Mouse (Mus musculus) neural tube, embryonic 10.5 days (tissue): ENCODE measurements around the gene Cd3e.

Source experiments
- DNase-seq: peaks from one replicate; pipeline ENCODE4 v3.0.0-alpha.2; 2017; ENCODE audit warnings: low spot score; ENCODE audit errors: extremely low spot score

The Cd3e gene

DNA sequence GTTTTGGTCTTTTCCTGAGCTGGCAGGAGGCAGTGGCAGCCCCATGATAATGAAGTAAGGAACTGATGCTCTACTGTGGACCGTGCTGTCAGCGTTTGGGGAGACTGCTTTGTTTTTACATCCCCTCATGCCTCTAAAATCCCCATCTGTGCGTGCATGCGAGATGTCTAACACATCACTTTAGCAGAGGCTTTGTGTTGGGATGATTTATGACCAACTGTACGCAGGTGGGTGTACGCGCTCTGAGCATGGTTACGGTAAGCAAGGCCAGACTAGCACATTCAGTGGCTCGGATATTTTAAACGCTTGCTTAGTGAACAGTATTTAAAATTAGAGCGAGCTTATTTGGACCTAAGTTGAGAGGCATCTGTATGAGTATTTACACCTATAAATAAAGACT is 8.6 kb upstream of the Cd3e start:
- DNase-seq = no peak

DNA sequence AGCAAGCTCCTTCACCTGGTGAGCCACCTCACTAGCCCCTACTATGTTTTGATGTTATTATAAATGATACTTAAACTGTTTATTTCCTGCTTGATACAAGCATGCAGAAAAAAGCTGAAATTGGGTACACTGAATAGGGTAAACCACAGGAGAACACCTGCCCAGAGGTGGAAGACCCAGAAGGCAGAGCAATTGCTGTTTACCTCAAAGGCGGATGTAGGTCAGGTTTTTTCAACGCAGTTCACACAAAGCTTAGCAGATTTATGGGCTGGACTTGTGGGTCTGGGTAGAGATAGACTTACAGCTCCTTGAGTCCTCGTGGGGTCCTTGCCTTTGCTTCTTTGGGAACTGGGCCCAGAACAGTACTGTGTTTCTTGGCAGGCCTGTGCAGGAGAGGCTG is 6.4 kb upstream of the Cd3e start:
- DNase-seq = no peak

DNA sequence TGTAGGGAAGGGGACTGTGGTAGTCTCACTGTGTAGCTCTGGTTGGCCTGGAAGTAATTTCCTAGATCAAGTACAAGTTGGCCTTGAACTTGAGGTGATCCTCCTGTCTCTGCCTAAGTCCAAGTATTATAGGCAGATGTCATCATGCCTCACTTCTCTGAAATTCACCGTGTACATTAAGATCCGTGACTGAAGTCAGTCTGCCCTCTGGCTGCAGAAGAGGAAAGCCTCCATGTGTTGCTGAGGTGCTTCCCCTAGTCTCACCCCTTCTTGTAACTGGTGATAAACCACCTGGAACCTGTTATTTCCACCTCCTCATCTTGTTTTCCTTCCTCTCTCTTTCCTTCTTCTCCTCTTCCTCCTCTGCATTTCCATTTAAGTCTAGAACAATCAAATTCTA is 5.5 kb upstream of the Cd3e start:
- no peak for DNase-seq

DNA sequence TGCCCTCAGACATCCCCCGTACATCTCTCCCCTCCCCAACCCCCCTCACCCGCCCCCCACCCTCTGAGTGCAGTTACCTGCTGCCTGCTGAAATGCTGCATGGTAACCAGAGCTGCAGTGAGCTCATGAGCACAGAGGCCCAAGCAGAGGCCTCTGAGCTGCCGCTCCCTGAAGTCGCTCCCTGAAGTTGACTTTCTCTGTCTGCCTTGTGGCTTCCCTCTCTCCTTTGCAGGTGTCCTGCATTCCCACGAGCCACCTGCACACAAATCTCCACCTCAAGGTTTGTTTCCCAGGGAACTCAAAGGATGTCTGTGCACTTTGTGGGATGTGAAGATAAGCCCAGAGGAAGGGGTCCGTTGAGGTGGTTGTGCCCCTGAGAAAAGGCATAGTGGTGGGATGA is 1.9 kb upstream of the Cd3e start:
- no peak for DNase-seq

DNA sequence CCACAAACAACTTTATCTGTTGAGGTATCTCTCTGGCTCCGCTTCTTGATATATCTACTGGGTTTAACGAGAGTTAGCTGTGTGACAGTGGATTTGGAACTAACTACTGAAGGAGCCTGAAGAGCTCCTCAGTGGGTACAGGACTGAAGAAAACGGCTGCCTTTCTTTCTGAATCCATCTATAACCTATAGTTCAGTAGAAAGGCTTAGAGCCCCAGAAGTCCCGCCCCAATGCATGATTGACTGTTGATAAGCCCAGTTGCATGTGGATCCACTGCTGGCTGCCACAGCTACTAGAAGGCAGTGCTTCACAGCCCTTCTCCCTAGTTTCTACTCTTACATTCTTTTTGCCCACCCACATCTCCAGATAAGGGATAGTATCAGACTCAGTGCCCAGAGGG is 1.0 kb upstream of the Cd3e start:
- DNase-seq = no peak

DNA sequence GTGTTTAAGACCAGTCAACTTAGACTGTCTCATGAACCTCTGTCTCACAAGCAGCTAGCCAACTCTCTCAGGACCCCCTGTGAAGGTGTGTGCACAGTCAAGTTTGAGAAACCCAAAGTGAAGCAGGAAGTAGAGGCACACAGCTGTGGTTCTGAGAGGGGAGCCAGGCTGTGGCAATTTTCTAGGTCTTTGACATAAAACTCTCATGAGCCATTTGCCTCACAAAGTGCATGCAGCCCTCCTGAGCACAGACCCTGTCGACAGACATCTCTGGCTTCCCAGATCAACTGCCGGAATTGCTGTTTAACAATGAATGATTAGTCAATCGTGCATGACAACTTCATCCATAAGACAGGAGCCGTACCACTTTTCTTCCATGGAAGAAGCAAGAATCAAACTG is 1.1 kb downstream of the Cd3e start:
- no peak for DNase-seq

DNA sequence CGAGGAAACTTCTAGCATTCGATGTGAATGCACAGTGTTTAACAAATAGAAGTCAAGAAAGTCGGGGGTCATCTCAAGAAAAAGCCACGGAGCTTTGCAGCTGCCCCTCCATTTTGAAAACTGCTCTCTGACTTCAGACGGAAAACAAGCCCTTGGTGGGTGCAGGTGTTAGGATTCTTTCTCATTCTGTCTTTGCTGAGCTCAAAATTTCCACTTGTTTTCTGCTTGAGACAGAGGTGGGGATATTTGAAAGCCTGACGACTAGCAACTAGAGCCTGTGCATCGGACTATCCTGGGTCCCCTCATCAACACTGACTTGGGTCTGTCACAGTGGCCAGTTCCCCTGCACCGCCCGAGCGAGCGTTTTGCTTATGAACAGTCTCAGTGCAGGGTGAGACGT is 2.0 kb downstream of the Cd3e start:
- no peak for DNase-seq

DNA sequence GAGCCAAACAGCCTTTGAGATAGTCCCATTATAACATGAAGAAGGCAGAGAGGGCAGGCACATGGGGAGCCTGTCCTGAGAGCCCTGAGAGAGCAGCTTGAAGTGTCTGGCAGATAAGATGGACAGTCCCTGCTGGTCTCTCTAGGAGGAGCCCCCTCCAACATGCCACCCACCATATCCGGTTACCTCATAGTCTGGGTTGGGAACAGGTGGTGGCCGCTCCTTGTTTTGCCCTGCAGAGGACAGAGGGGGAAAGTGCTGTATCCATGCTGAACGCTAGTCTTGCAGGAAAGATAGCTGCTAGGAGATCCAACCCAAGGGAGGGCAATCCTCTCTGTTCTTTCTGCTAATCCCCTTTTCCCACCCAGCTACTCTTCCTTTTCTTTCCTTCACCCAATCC is 9.2 kb downstream of the Cd3e start:
- no peak for DNase-seq

DNA sequence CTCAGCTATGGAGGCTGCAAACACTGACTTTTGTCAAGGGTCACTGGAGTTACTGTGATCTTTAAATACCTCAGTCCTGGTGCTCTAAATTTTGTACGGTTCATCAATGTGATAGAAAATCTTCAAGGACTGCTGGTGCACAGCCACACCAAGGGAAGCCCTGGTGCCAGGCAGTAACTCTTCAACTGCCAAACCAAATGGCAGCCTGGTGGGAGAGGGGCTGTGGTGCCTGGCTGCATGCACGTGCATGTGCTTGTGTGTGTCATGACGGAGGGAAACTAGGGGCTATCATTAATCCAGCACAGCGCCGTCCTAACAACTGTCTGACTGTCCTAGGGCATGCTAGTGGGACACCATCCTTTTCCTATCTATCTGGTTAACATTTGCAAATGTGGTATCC is 9.7 kb downstream of the Cd3e start:
- DNase-seq = no peak

DNA sequence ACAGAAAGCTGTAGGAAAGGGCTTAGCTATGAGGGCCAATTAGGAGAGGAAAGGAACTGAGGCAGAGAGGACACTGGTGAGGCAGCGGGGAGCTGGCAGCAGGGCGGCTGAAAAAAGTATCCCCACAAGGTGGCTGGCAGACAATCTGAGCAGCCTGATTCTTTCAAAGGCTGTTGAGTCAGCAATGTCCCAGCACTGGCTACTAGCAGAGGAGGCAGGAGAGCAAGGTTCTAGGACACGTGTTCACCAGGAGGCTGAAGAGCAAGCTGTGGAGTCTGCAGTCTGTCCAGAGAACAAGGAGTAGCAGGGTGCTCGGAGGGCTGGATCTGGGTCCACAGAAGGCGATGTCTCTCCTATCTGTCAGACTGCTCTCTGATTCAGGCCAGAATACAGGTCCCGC is 10.3 kb downstream of the Cd3e start:
- DNase-seq = no peak

DNA sequence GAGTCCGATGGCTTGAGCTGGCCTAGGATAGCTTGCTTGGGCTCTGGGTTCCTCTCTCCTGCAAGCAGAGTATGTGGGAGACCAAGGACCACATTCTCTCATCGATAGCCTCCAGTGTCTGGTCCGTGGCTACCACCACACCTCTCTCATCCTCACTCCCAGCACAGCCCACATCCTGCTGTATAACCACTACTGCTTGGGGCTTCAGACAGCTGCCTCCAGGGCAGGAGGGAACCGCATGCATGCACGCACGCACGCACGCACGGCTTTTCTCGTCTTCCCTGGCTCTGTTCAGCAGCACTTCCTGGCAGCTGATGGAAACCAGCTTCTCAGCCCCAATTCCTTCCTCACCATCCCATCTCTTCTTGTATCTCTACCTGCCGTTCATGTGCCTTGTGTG is 11.3 kb downstream of the Cd3e start:
- no peak for DNase-seq

DNA sequence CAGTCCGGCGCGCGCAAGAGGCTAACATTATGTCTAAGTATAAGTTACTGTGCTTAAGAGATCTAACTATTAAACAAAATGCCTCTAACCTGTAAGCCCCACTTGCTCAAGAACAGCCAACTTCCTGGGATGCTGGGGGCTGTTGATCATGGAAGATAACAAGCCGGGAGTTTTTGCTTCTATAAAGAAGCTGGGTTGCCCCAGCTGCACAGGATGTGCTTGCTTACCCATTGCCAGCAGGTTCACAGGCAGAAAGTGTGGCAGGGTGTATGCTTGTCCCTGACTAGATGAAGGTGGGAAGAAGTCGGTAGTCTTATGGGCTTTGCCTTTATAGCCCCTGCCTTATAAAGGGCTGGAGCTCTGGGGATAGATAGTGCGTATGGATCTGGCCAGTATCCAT is 12.8 kb downstream of the Cd3e start:
- DNase-seq = no peak

DNA sequence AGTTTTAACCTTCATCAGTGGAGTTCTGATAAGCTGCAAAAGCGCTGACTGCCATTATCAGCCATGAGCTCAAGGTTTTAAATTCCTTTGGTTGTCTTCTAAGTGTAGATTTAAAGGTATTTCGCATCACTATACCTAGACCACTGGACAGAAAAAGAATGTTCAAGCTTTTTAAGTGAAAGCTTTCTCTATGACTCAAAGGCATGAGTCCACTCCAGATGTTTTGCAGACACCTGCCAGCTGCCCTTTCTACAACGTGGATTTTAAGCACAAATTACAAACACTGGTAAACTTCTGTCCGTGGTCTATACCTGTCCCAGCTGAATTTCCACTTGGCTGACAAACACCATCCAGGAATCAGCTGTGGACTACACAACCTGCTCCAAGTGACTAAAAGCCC is 14.5 kb downstream of the Cd3e start:
- no peak for DNase-seq

DNA sequence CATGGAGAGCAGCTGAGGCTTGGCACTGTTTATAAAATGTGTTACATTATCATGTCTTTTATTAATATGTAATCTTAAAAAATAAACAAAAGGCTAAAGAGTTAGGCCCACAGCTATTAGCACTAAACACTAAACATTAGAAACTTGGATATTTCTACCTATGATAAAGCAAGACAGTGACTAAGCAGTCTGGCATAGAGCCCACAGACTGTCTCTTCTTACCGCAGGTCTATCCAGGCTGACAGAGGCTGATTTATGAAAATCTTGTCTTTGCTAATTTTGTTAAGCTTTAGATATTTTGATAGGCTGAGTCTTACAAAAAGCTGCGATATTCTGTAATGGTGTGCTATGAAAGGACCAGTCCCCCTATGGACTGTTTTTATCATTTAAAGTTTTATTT is 16.2 kb downstream of the Cd3e start:
- DNase-seq = no peak

DNA sequence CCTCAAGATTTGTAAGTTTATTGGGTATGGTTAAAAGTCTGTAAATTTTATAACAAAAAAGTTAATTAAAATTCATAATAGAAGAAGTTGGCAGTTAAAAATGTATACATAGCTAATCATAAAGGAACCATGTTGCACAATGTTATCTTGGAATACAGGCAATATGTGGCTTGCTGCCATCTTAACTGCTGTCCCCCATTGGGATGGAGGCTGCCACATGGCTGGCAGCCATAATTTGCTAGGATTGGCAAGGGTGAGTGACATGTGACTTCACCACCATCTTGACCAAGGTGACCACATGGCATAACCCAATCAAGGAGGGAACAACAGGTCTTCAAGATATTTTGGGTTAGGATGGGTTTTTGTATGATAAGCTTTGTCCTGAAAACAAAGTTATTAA is 17.2 kb downstream of the Cd3e start:
- no peak for DNase-seq

DNA sequence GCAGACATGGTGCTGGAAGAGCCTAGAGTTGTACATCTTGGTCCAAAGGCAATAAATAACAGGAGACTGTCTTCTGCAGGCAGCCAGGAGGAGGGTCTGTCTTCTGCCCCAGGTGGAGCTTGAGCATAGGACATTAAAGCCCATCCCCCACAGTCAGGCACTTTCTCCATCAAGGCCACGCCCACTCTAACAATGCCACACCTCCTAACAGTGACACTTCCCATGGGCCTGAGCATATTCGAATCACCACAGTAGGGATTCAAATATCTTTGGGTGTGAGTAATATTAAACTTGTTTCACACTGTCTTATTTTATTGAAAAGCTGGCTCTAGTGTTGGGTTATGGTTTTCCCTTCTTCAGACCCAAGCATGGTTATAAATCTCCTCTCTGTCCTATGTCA is 17.6 kb downstream of the Cd3e start:
- DNase-seq = no peak

DNA sequence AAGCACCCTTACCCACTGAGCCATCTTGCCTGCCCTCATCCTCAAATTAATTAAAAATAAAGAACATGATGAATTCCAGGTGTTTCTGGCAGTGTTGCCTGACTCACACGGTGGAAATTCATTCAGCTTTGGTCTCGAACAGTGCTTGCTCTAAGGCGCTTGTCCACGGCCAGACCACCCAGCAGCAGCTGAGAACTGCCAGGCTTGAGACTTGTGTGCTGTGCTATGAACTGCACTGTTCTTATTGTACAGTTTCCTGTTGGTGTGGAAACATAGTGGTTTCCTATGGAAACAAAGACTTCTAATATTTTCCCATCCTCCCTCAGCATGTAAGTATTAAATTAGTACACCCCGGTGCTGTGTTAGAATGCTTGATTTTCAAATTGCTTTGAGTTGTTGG is 22.5 kb downstream of the Cd3e start:
- no peak for DNase-seq

DNA sequence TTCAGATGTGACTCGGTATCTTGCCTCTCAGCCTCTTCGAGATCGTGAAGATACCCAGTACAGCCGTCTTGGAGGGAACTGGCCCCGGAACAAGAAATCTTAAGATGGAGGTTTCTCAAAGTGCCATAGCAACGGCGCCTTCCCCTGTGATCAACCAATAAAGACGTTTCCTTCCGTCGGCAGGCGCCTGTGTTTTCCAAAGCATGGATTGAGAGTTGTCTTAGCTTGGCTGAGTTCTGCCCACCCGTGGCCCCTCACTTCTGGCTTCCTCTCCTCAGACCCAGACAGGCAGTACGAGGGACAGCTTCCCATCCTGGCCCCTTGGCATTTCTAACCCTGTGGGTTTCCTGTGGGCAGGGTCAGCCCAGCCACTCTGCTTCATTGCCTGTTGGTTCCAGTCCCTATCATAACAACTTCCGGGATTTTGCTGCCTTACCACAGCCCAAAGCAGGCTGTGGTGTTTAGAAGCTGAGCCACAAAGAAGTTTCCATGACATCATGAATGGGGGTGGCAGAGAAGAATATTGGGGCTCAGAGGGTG is 23.1 kb downstream of the Cd3e start:
- no peak for DNase-seq

DNA sequence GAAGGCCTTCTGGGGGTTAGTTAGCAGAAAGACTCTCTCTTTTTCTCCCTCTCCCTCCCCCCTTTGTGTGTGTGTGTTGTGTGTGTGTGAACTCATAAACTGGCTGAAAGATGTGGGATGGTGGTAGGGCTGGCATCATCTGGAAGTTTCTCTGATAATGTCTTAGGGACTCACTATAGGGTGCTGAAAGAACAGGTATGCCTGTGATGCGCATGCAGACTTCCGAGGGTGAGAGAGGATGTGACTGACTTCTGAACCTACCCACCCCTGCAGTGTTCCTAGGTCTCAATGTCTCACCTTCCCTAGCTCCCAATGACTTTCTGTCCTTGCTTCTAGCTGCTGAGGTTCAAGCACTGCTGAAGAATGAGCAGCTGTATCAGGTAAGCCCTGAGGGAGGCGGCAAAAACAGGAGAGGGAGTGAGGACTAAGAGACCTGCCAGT is 23.7 kb downstream of the Cd3e start:
- no peak for DNase-seq

DNA sequence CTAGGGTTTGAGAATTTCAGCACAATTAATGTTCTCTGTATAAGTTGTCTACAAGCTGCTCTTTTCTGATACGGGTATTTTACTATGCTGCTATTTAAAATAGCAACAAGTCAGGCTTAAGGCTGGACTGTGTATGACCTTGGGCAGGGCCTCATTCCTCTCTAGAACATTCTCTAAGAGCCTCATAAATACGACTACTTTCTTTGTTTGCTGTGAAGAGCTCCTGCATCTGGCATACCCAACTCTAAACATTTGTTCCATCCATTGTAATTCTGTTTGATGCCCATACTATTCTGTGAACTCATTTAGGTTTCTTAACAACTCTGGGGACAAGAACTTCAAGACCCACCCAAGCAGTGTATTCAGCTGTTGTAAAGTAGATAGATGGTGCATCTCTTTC is 26.4 kb downstream of the Cd3e start:
- DNase-seq = no peak

DNA sequence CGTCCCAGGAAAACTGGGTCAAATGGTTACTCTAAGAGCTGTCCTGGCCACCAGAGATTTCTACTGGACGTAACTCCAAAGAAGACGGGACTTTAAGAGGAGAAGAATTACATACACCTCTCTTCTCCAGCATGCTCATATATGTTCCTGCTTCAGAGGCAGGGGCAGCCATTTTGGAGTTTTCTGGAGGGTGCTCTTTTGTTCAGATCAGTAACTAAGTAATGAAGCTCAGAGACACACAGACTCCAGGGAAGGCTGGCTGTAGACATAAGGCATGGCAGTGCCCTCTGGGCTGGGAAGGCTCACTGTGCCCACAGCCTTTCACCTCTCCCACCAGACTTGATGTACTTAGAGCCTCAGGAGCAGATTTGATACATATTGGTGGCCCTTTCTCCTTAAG is 26.9 kb downstream of the Cd3e start:
- no peak for DNase-seq

DNA sequence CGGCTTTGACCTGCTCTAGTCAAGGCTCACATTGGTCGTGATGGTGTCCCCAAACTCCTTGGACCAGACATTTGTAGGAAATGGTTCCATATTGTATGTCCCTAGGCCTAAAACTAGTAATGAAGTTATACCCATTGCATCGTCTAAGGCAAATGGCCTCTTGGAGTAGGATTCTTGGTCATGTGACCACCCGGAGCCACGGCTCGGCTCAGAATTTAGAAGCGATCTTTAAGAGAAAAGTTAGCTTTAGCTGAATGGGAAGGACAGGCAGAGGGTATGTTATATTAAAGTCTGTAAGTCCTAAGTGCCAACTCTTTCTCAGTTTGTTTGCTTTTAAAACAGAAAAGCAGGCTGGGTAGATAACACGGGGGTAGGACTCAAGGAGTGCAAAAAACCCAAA is 27.3 kb downstream of the Cd3e start:
- no peak for DNase-seq

DNA sequence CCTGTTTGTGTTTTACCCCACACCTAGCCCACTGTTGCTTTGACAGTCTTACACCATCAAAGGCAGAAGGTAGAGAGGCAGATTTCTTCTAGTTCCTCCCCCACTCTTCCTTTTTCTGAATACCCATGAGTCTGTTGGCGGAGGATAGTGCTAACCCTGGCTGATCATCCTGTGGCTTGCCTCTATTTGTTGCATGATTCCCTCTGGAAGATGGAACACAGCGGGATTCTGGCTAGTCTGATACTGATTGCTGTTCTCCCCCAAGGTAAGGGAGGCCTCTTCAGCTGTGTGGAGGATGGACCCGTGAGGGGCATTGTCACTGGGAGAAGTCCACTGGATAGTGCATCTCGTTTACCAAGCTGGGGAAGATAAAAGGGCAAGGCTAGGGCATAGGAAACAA is 27.8 kb downstream of the Cd3e start, which contains the start of gene Cd3d:
TSS of gene Cd3d (plus strand) at position 111 of the 400 bp plus-strand sequence.
- no peak for DNase-seq

DNA sequence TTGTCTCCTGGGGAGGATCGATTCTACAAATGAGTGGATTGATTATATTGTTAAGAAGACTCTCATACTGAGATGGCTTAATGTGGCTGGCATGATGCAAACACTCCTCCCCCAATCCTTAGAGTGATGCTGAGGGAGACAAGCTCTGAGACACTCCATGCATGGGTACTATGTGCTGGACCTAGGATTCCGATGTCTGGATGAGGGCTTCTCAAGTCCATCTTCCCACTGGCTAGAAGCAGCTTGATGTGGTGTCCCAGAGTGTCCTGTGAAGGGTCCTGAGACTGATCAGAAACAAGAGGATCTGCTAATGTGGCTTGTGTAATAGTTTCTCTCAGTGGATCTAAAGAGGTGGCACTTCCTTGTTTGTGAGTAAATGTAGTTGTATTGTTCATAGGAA is 28.3 kb downstream of the Cd3e start:
- DNase-seq = no peak
